13 mouse cellular contexts compared by ENCODE assay signal in genomic region chr14:25861771-25862530, GRCm38 (mm10). TPM values are rescaled to one million over a fixed set of nuclear protein-coding genes. Genes with fewer than 3 reads are reported as not detected.
DNase-seq lines count a peak whose midpoint lies in the region; ATAC-seq lines count a peak whose summit lies in the region.
"Had no signal": no experiment of that assay in that cellular context is flagged by ENCODE, and none has a peak within 500 bp of the region (broad histone marks: within the 10 kb centered on the region; RNA-seq: fewer than 3 reads in every experiment).

No protein-coding gene starts in this region.

- peak overlapping the region; percentile 80 for H3K4me3 ChIP-seq in megakaryocyte, embryonic 14.5 days (replicated peaks)

- ATAC-seq in hematopoietic stem cell, adult 5-6 weeks (replicated peaks in 1 of 2; ENCODE audit: insufficient read depth in 1 of 2, low FRiP score in 2 of 2, low TSS enrichment in 1 of 2, low read depth in 1 of 2, poor library complexity in 2 of 2, severe bottlenecking in 2 of 2): peak; percentile 30 to 52
- ATAC-seq: Patski had no signal

- H3K9me3 ChIP-seq in megakaryocyte, embryonic 14.5 days: no peaks in the 10 kb centered on the region

- DNase-seq in CD4-positive helper T cell, adult 2 months (ENCODE audit: low read depth, low spot score): peak; percentile 80
- peak; percentile 89 for DNase-seq in NIH3T3 (ENCODE audit: low read depth)
- no peak for DNase-seq in cerebellum, postnatal 14 days
- DNase-seq in heart, postnatal 4 days: no peak
- no peak for DNase-seq in cerebellum, postnatal 4 days (ENCODE audit: low spot score in 2 of 2)
- DNase-seq: gastrocnemius, postnatal 36 days; kidney, postnatal 25 days had no signal

- no peaks in the 10 kb centered on the region for H3K27me3 ChIP-seq in megakaryocyte, embryonic 14.5 days (replicated peaks)
- H3K27me3 ChIP-seq: Patski had no signal

- H3K36me3 ChIP-seq in megakaryocyte, embryonic 14.5 days (replicated peaks; ENCODE audit: low read length): peaks cover 23% of the 10 kb centered on the region

- peaks cover 82% of the 10 kb centered on the region for H3K4me1 ChIP-seq in megakaryocyte, embryonic 14.5 days

RNA-seq across cellular contexts. Expression of gene Anxa11, which starts 20.0 kb away (rescaled TPM):
- 9.8 and 14.7 TPM in 2 replicates for total RNA-seq in hematopoietic stem cell, adult 5-6 weeks (2017)
- polyA plus RNA-seq in megakaryocyte, embryonic 14.5 days (2012; ENCODE audit: insufficient read depth, low replicate concordance): 67.6 and 164 TPM in 2 replicates
- 10 to 100 TPM; 69.8 to 72.3 TPM for total RNA-seq in heart, postnatal 4 days (2021)

RNA-seq across cellular contexts. Expression of gene Plac9a, which starts 40.9 kb away (rescaled TPM):
- not detected in 2 replicates for total RNA-seq in hematopoietic stem cell, adult 5-6 weeks (2017)
- polyA plus RNA-seq in megakaryocyte, embryonic 14.5 days (2012; ENCODE audit: insufficient read depth, low replicate concordance): not detected in 2 replicates
- total RNA-seq in heart, postnatal 4 days (2021): 1 to 10 TPM; 1.0 to 3.2 TPM
- total RNA-seq: left cerebral cortex, postnatal 14 days had no signal
- polyA plus RNA-seq: brain, embryonic 14.5 days; intestine, embryonic 14.5 days; Patski had no signal

Comparison
In these comparisons a context has a peak if more than half of its experiments do, and no peak if none do; other contexts are left out.
1. DNase-seq: peak in CD4-positive helper T cell, adult 2 months (single experiment) and NIH3T3 (single experiment); none in cerebellum, postnatal 14 days (0 of 2), heart, postnatal 4 days (single experiment) and cerebellum, postnatal 4 days (0 of 2).